Mouse (Mus musculus) MEL (cell line): ENCODE data around the gene Tmem239. TPM values are rescaled to one million over a fixed set of nuclear protein-coding genes. Genes with fewer than 3 reads are reported as not detected.
A peak's percentile ranks its signal among the peaks of the same experiment; 100 is the strongest.

ENCODE experiments used
- DNase-seq: peaks from one replicate; pipeline ENCODE4 v3.0.0; 2011; ENCODE audit warnings: low read depth, low spot score
- H3K27ac ChIP-seq: 2 replicates; pipeline ENCODE4 v1.5.1; 2012; ENCODE audit warnings: low read depth, mild to moderate bottlenecking, control low read depth, low read length, moderate library complexity; ENCODE audit not compliant: control insufficient read depth
- H3K27me3 ChIP-seq, 2 experiments: fragments of 150-350 bp in 1 of 2; sonication (generic) in 1 of 2; 2 replicates each; pipeline ENCODE4 v1.6.1; 2012; ENCODE audit warnings: low read length in 2 of 2, mild to moderate bottlenecking in 2 of 2, improper control_type of control experiment in 1 of 2, moderate library complexity in 1 of 2; ENCODE audit not compliant: insufficient read depth in 2 of 2, control insufficient read depth in 1 of 2
- H3K36me3 ChIP-seq, 2 experiments: 2 replicates each; pipeline ENCODE4 v1.6.1; 2012 to 2014; ENCODE audit warnings: low read length in 2 of 2, improper control_type of control experiment in 1 of 2, inconsistent platforms in 1 of 2, mild to moderate bottlenecking in 1 of 2; ENCODE audit not compliant: insufficient read depth in 2 of 2, control insufficient read depth in 1 of 2
- H3K4me1 ChIP-seq, 2 experiments: fragments of 150-350 bp in 1 of 2; sonication (generic) in 1 of 2; 2 replicates each; pipeline ENCODE4 v1.6.1; 2012; ENCODE audit warnings: low read length in 2 of 2, improper control_type of control experiment in 1 of 2, mild to moderate bottlenecking in 1 of 2; ENCODE audit not compliant: insufficient read depth in 2 of 2, control insufficient read depth in 1 of 2
- H3K4me3 ChIP-seq, 2 experiments: fragments of 150-350 bp in 1 of 2; sonication (generic) in 1 of 2; 2 replicates each; pipeline ENCODE4 v1.5.1; 2012; ENCODE audit warnings: low read depth in 2 of 2, low read length in 2 of 2, mild to moderate bottlenecking in 2 of 2, moderate library complexity in 2 of 2, control low read depth in 1 of 2, improper control_type of control experiment in 1 of 2; ENCODE audit not compliant: control insufficient read depth in 1 of 2, insufficient read depth in 1 of 2
- H3K79me2 ChIP-seq: 2 replicates; pipeline ENCODE4 v1.6.1; 2012; ENCODE audit warnings: mild to moderate bottlenecking, low read length, moderate library complexity; ENCODE audit not compliant: control insufficient read depth, poor library complexity, insufficient read depth
- H3K9ac ChIP-seq: 2 replicates; pipeline ENCODE4 v1.6.1; 2012; ENCODE audit warnings: low read depth, mild to moderate bottlenecking, control low read depth, low read length, moderate library complexity; ENCODE audit not compliant: control insufficient read depth, poor library complexity, severe bottlenecking
- H3K9me3 ChIP-seq: fragments of 150-350 bp; sonication (generic); replicated peaks from 2 replicates; pipeline ENCODE4 v1.6.1; 2012; ENCODE audit warnings: mild to moderate bottlenecking, low read length, improper control_type of control experiment, moderate library complexity; ENCODE audit not compliant: insufficient read depth
- CHD1 ChIP-seq: IDR thresholded peaks from 2 replicates; pipeline ENCODE4 v1.6.1; 2012; ENCODE audit warnings: low read depth, mild to moderate bottlenecking, inconsistent platforms, low read length, improper control_type of control experiment
- CHD2 ChIP-seq: IDR thresholded peaks from 2 replicates; pipeline ENCODE4 v1.6.1; 2011; ENCODE audit warnings: low read length, improper control_type of control experiment
- CTCF ChIP-seq, 3 experiments: IDR thresholded peaks in 2 of 3; conservative IDR thresholded peaks in 1 of 3; 2 replicates each; pipeline ENCODE4 v1.5.1; 2011 to 2012; ENCODE audit warnings: low read length in 3 of 3, low read depth in 2 of 3, mild to moderate bottlenecking in 2 of 3, improper control_type of control experiment in 1 of 3, inconsistent platforms in 1 of 3, mixed read lengths in 1 of 3, moderate library complexity in 1 of 3; ENCODE audit not compliant: control insufficient read depth in 1 of 3, insufficient read depth in 1 of 3, poor library complexity in 1 of 3, severe bottlenecking in 1 of 3
- E2F4 ChIP-seq: IDR thresholded peaks from 2 replicates; pipeline ENCODE4 v1.6.1; 2011; ENCODE audit warnings: low read depth, low read length, improper control_type of control experiment, borderline replicate concordance
- ELF1 ChIP-seq: IDR thresholded peaks from 2 replicates; pipeline ENCODE4 v1.6.1; 2014; ENCODE audit warnings: low read depth, mild to moderate bottlenecking, inconsistent platforms, low read length, improper control_type of control experiment, moderate library complexity
- GABPA ChIP-seq: IDR thresholded peaks from 2 replicates; pipeline ENCODE4 v1.6.1; 2012; ENCODE audit warnings: low read depth, mild to moderate bottlenecking, inconsistent platforms, low read length, improper control_type of control experiment, moderate library complexity
- HCFC1 ChIP-seq: IDR thresholded peaks from 2 replicates; pipeline ENCODE4 v1.6.1; 2012; ENCODE audit warnings: low read depth, mild to moderate bottlenecking, inconsistent platforms, low read length, improper control_type of control experiment, moderate library complexity
- MAX ChIP-seq: IDR thresholded peaks from 2 replicates; pipeline ENCODE4 v1.6.1; 2011; ENCODE audit warnings: low read length, improper control_type of control experiment
- MXI1 ChIP-seq: IDR thresholded peaks from 2 replicates; pipeline ENCODE4 v1.6.1; 2011; ENCODE audit warnings: mild to moderate bottlenecking, low read depth, low read length, improper control_type of control experiment
- MYC ChIP-seq: IDR thresholded peaks from 2 replicates; pipeline ENCODE4 v1.6.1; 2011; ENCODE audit warnings: low read depth, mild to moderate bottlenecking, low read length, improper control_type of control experiment, moderate library complexity
- SIN3A ChIP-seq: IDR thresholded peaks from 2 replicates; pipeline ENCODE4 v1.6.1; 2012; ENCODE audit warnings: low read length, improper control_type of control experiment, inconsistent platforms
- TAL1 ChIP-seq: IDR thresholded peaks from 2 replicates; pipeline ENCODE4 v1.6.1; 2012; ENCODE audit warnings: mild to moderate bottlenecking, inconsistent platforms, low read length, moderate library complexity, mixed read lengths
- TCF12 ChIP-seq: IDR thresholded peaks from 2 replicates; pipeline ENCODE4 v1.6.1; 2014; ENCODE audit warnings: low read depth, mild to moderate bottlenecking, inconsistent platforms, low read length, improper control_type of control experiment, moderate library complexity
- UBTF ChIP-seq: IDR thresholded peaks from 2 replicates; pipeline ENCODE4 v1.6.1; 2012; ENCODE audit warnings: low read depth, mild to moderate bottlenecking, inconsistent platforms, low read length, improper control_type of control experiment, moderate library complexity, borderline replicate concordance; ENCODE audit not compliant: insufficient read depth
- USF2 ChIP-seq, 2 experiments: IDR thresholded peaks; 2 replicates each; pipeline ENCODE4 v1.6.1; 2011 to 2012; ENCODE audit warnings: improper control_type of control experiment in 2 of 2, low read length in 2 of 2, borderline replicate concordance in 1 of 2, inconsistent platforms in 1 of 2, low read depth in 1 of 2, mild to moderate bottlenecking in 1 of 2; ENCODE audit not compliant: insufficient read depth in 1 of 2
- ZC3H11A ChIP-seq: IDR thresholded peaks from 2 replicates; pipeline ENCODE4 v1.6.1; 2012; ENCODE audit warnings: low read depth, mild to moderate bottlenecking, inconsistent platforms, low read length, improper control_type of control experiment
- ZKSCAN1 ChIP-seq: IDR thresholded peaks from 2 replicates; pipeline ENCODE4 v1.6.1; 2012; ENCODE audit warnings: low read depth, mild to moderate bottlenecking, inconsistent platforms, low read length, improper control_type of control experiment, moderate library complexity
- ZMIZ1 ChIP-seq: IDR thresholded peaks from 2 replicates; pipeline ENCODE4 v1.6.1; 2012; ENCODE audit warnings: low read depth, mild to moderate bottlenecking, inconsistent platforms, low read length, improper control_type of control experiment, moderate library complexity
- ZNF384 ChIP-seq: IDR thresholded peaks from 2 replicates; pipeline ENCODE4 v1.6.1; 2012; ENCODE audit warnings: low read depth, mild to moderate bottlenecking, inconsistent platforms, low read length, improper control_type of control experiment
- polyA plus RNA-seq, 2 experiments: library from polyadenylated mRNA; stranded (reverse) in 1 of 2; unstranded in 1 of 2; fragments of >175 nt in 1 of 2; fragments of >200 nt in 1 of 2; gene quantifications; 2 replicates each; pipeline versions ENCODE4 v1.2.1 to v1.2.4; 2012; ENCODE audit warnings: low replicate concordance in 2 of 2, low read depth in 1 of 2; ENCODE audit not compliant: insufficient read length in 2 of 2, insufficient read depth in 1 of 2, missing spikeins in 1 of 2
- total RNA-seq: library from RNA; depleted of rRNA; stranded (reverse); fragments of 300-350 nt; gene quantifications from 2 replicates; pipeline ENCODE4 v1.2.3, GENCODE M21; 2012

The Tmem239 gene
- total and polyA plus RNA-seq, 3 experiments: 0.11 TPM; not detected in 2

DNA sequence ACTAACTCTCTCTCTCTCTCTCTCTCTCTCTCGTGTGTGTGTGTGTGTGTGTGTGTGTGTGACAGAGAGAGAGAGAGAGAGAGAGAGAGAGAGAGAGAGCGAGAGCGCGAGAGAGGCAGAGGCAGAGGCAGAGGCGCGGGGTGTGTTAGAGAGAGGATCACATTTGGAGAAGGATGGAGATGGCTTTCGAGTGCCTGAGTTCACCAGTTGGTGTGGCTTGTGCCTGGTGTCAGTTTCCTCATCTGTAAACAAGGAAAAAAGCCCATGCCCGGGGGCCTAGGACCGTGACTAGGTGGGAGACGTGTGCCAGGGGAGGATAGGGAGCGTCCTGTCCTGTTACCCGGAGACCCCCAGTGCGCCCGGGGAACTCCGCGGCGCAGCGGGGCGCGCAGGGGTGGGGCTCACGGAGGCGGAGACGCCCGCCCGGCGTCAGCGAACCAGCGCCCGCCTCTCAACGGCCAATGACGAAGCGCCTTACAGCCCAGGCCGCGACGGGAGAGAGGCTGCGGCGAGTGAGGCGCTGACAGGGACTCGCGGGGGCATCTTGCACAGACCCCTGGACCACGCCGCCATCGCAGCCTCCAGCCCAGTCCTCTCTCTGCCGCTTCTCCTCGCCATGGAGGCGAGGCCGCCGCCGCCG lies 43.6 kb downstream of the Tmem239 start, which contains the start of gene Ptpra (continued):
- no peak for TF ChIP-seq USF2 (IDR thresholded peaks at IDR 0.05; ENCODE audit: borderline replicate concordance in 1 of 2, insufficient read depth in 1 of 2, low read depth in 1 of 2, low read length in 2 of 2)
- TF ChIP-seq MAX: peak; percentile 43; the same call in 1 of the 2 replicates
- TF ChIP-seq GABPA: peak; percentile 50; the same call in 1 of the 2 replicates
- TF ChIP-seq MYC: no peak
- no peak; the same call in 1 of the 2 replicates for TF ChIP-seq MXI1
- TF ChIP-seq ZMIZ1: peak; percentile 88
- TF ChIP-seq TAL1: no peak
- TF ChIP-seq ZKSCAN1: no peak
- peak; percentile 56; the same call in 1 of the 2 replicates for TF ChIP-seq SIN3A
- no peak for TF ChIP-seq CHD1
- TF ChIP-seq ZC3H11A: no peak
- no peak for TF ChIP-seq TCF12
- no peak for TF ChIP-seq E2F4
- no peak for TF ChIP-seq ZNF384
- peak; percentile 73; the same call in 1 of the 2 replicates for TF ChIP-seq HCFC1
- TF ChIP-seq CHD2: no peak

DNA sequence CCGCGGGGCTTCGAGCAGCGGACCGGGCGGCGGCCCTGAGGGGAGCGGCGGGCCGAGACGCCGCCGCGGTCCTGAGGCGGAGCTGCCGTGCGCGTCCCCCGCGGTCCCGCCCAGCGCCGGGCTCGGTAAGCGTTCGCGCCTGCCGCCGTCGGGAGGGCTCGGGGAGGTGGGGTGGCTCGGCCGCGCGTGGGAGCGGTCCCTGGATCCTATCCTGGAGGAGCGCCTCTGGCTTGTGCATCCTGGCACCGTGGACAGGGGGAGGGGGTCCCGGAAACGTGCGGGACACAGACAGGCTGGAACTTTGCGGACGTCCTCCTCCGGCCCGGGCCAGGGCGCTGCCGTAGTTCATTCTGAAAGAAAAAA lies 44.1 kb downstream of the Tmem239 start:
- H3K9ac ChIP-seq: peak overlapping the region; percentile 93
- H3K4me1 ChIP-seq: peaks cover 19 to 32% of the 10 kb centered on the region in 2 experiments
- TF ChIP-seq ELF1 (0 out of 2 replicates have a peak, but pooled peaks have one; percentile 0), SIN3A (peak; percentile 22; the same call in 1 of the 2 replicates), CHD1 (no peak), UBTF (0 out of 2 replicates have a peak, but pooled peaks have one; percentile 73), CTCF (IDR thresholded peaks at IDR 0.05 in 2 of 3, conservative IDR thresholded peaks at IDR 0.05 in 1 of 3; ENCODE audit: control insufficient read depth in 1 of 3, insufficient read depth in 1 of 3, low read depth in 2 of 3, low read length in 3 of 3, poor library complexity in 1 of 3, severe bottlenecking in 1 of 3) (no peak)
- H3K4me3 ChIP-seq: peak overlapping the region; percentile 87 to 97
- no peaks in the 10 kb centered on the region for H3K9me3 ChIP-seq
- no peak for DNase-seq
- peaks cover 0 to 40% of the 10 kb centered on the region in 2 experiments; a peak in 2 of 4 replicates for H3K36me3 ChIP-seq
- H3K27ac ChIP-seq: peak overlapping the region; percentile 65
- no peaks in the 10 kb centered on the region for H3K27me3 ChIP-seq
- H3K79me2 ChIP-seq: peaks cover 34% of the 10 kb centered on the region
